Mouse (Mus musculus): ENCODE measurements around the gene Exoc7. TPM values are rescaled to one million over a fixed set of nuclear protein-coding genes. Genes with fewer than 3 reads are reported as not detected.
A peak's percentile ranks its signal among the peaks of the same experiment; 100 is the strongest.

Exoc7 gene
- polyA plus RNA-seq, 1 experiment from 2014 or later, result 63.6 TPM

DNA sequence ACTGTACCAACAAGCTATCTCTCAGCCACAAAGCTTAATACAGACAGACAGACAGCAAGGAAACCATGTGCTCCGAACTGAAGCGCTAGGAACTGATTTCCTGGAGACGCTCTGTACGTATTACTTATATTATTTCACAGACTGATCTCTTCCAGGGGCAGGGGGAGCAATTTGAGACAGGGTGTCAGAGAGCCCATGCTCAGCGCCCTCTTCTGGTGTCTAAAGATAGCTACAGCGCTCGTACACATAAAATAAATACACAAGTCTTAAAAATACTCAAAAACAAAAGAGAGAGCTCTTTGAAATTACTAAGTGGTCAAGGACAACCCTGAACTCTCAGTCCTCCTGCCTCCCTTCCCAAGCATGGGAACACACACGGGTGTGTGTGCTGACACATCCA is 39.4 kb downstream of the Exoc7 start:
- no peak for TF ChIP-seq CTCF (IDR thresholded peaks at IDR 0.05)
- no peak for ATAC-seq
- POLR2A ChIA-PET, result no interaction called here
- DNase-seq (ENCODE audit: low read depth, low spot score), result no peak
- CTCF ChIA-PET, result interaction anchor here (0.7 to 2.4 kb wide), 8 partner anchors 8 to 46 kb away, joined by 3 to 12 read pairs (median 4); partner anchors contain the start of gene Evpl
- H3K27me3 ChIP-seq, result no peaks in the 10 kb centered on the region
- in situ Hi-C loops (cut with MboI; ENCODE audit: low pct_unique_long_range_greater_than_20kb), result no loop called here

DNA sequence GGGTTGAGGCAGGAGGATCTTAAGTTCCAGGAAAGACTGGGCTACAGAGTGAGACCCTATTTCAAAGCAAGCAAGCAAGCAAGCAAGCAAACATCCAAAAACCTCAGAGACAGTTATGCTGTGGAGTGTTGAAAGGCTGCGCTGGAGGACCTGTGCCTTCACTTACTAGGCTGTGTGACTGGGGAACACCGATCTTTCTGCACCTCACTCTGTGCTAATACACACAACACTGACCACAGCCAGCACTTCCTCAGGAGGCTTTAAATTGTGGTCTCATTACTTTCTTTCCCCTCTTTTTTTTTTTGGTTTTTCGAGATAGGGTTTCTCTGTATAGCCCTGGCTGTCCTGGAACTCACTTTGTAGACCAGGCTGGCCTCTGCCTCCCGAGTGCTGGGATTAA is 41.2 kb downstream of the Exoc7 start:
- no peak for TF ChIP-seq CTCF (IDR thresholded peaks at IDR 0.05)
- in situ Hi-C loops (cut with MboI; ENCODE audit: low pct_unique_long_range_greater_than_20kb), result no loop called here
- no peak for DNase-seq (ENCODE audit: low read depth, low spot score)
- CTCF ChIA-PET, result interaction anchor here (2.3 kb wide), 1 partner anchor 27 kb away, joined by 9 read pairs; the partner anchor contains the start of gene Evpl
- POLR2A ChIA-PET, result no interaction called here
- ATAC-seq, result no peak
- no peaks in the 10 kb centered on the region for H3K27me3 ChIP-seq

DNA sequence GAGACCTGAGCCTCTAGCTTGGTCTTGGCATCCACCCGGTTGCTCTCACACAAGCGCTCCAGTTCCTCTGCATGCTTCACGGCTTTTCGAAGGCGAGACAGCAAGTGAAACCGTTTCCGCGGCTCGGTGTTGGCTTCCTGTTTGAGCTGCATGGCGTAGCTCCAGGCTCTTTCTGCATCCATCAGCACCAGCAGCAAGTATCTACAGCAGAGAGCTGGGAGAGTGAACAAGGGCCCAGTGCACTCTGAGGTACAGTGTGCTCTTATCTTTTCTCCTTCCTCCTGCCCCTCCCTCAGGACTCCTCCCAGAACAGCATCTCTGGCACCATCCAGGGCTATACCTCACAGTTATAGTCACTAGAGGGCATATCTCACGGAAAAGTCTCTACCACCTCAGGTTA is 41.7 kb downstream of the Exoc7 start:
- DNase-seq (ENCODE audit: low read depth, low spot score) (no peak), ATAC-seq (no peak)
- H3K27me3 ChIP-seq, result no peaks in the 10 kb centered on the region
- in situ Hi-C loops (cut with MboI; ENCODE audit: low pct_unique_long_range_greater_than_20kb), result no loop called here
- TF ChIP-seq CTCF (IDR thresholded peaks at IDR 0.05), result no peak
- POLR2A ChIA-PET, result no interaction called here
- CTCF ChIA-PET, result no interaction called here

DNA sequence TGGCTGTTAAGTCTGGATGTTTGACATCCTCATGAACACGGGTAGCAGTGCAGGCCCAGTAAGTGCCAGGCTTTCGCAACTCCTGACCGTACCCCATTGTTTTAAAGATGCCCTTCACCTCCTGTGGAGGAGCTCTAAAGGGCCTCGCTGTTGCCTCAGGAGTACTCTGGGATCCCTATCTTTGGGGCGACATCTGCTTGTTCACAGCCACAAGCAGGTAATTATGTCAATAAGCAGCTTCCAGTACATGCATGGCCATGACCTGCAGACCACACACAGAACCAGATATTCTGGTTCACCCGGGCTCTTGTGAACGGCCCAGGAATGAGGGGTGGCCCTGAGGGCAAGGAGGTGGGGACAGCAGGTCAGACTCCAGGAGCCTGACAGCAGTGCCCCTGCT is 46.8 kb downstream of the Exoc7 start:
- DNase-seq (ENCODE audit: low read depth, low spot score), result no peak
- in situ Hi-C loops (cut with MboI; ENCODE audit: low pct_unique_long_range_greater_than_20kb), result no loop called here
- POLR2A ChIA-PET, result interaction anchor here (1.1 to 1.4 kb wide), 2 partner anchors 9 to 33 kb away, joined by 3 to 4 read pairs; no protein-coding TSS in a partner anchor
- H3K27me3 ChIP-seq, result no peaks in the 10 kb centered on the region
- ATAC-seq, result no peak
- CTCF ChIA-PET, result interaction anchor here (1.3 kb wide), 1 partner anchor 8 kb away, joined by 3 read pairs; no protein-coding TSS in a partner anchor
- no peak for TF ChIP-seq CTCF (IDR thresholded peaks at IDR 0.05)

DNA sequence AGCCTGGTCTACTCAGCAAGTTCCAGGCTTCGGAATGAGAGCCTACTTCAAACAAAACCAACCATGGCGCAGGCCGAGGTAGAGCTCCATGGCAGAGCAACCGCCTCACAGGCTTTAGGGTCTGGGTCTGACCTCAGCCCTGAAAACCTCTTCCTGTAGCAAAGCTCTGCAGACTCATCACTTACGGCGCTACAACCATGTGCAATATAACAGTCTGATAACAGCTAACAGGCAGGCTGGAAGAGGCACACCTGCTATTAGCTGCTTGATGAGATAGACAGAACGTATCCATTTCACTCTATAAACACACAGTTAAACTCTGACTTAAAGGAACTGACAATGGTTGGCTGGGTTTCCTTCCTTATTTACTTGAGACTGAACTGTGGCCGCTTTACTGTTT is 47.6 kb downstream of the Exoc7 start:
- ChIA-PET CTCF (interaction anchor here (1.3 kb wide), 1 partner anchor 8 kb away, joined by 3 read pairs; no protein-coding TSS in a partner anchor), POLR2A (interaction anchor here (1.1 to 1.4 kb wide), 2 partner anchors 10 to 32 kb away, joined by 3 to 4 read pairs; no protein-coding TSS in a partner anchor)
- in situ Hi-C loops (cut with MboI; ENCODE audit: low pct_unique_long_range_greater_than_20kb), result no loop called here
- ATAC-seq (no peak), DNase-seq (ENCODE audit: low read depth, low spot score) (no peak)
- no peak for TF ChIP-seq CTCF (IDR thresholded peaks at IDR 0.05)
- no peaks in the 10 kb centered on the region for H3K27me3 ChIP-seq

DNA sequence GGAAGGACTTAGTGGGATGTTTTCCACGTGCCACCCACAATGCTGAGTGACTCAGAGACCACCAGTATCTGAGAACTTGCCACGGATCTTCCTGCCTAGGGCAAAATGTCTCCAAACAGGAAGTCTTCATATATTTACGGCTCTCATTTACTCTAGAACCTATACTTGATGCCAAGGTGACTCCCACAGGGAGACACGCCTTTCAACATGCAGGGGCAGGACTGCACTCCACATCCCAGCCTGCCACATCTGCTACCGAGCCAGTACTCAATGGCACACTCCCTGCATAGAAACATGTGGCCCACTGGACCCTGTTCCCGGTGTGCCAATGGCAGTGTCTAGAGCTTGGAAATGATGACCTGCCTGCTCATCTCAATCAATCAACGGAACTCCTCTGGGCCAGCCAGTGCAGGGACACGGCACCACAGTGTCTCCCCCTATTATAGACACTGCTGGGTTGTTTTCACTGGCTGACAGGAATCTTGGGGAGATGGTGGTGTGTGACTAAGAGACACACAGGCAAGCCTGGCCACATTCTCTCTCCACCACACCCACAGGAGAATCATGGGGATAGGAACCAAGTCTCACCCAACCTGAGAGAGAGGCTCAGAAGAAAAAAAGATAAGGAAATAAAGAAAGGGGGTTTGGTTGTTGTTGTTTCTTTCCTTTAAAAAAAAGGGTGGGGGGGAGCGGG is 50.9 kb downstream of the Exoc7 start:
- no peak for TF ChIP-seq CTCF (IDR thresholded peaks at IDR 0.05)
- in situ Hi-C loops (cut with MboI; ENCODE audit: low pct_unique_long_range_greater_than_20kb), result no loop called here
- ChIA-PET CTCF (interaction anchor here (1.7 to 2.8 kb wide), 2 partner anchors 12 to 30 kb away, joined by 6 to 8 read pairs; no protein-coding TSS in a partner anchor), POLR2A (no interaction called here)
- no peak for DNase-seq (ENCODE audit: low read depth, low spot score)
- H3K27me3 ChIP-seq, result no peaks in the 10 kb centered on the region
- ATAC-seq, result no peak

DNA sequence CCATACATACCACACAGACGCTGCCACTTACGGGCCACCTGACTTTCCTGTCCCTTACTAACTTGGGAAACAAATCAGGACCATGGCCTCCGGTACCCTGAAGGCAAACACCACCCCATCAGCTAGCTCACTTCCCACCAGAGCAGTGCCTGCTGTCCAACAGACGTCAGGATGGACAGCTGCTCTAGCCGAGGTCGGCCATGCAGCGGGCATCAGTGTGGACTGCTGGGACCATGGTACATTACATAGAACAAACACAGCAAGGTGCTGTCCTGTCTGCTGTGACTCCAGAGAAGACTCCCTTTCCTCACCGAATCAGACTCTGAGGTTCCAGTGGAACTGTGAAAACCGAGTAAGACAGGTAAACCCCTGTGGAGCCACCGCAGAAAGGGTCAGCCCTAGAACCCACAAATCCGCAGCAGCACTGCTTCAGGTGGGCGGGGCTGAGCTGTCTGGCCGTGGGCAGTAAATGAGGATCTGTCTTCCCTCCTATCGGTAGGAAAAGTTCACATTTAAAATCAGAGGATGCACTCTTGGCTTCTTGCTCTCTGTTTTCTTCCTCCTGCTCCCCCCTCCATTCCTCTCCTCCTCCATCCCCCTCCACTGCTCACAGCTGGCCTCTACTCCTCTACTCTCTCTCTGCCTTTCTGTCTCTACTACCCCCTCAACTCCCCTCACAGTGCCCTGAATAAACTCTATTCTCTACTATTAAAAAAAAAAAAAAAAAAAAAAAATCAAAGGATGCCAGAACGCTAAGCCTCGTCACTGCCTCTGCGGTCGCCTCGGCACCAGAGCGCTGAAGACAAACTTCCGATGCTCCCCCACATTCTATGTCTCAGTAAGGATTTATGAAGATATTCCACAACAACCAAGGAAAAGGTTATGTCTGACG is 51.7 kb downstream of the Exoc7 start:
- DNase-seq (ENCODE audit: low read depth, low spot score), result no peak
- no peak for ATAC-seq
- no peaks in the 10 kb centered on the region for H3K27me3 ChIP-seq
- CTCF ChIA-PET, result no interaction called here
- no peak for TF ChIP-seq CTCF (IDR thresholded peaks at IDR 0.05)
- POLR2A ChIA-PET, result no interaction called here
- in situ Hi-C loops (cut with MboI; ENCODE audit: low pct_unique_long_range_greater_than_20kb), result no loop called here

DNA sequence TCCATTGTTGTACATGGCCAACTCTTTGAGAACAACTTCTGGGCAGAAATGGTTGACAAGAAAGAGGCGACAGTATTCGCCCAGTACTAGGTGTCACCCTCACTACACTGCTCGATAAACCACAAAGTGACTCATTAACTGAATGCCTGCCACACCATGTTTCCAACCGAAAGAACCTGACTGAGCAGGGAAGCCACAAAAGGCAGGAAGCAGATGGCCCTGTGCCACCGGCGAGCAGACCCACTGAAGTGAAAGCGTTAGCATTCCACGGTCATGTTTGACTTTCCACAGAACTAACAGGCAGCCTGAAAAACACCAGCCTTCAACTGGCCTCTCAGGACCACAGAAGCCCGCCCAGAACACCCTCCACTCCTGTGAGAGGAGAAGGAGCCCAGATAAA is 52.4 kb downstream of the Exoc7 start:
- in situ Hi-C loops (cut with MboI; ENCODE audit: low pct_unique_long_range_greater_than_20kb), result no loop called here
- no peaks in the 10 kb centered on the region for H3K27me3 ChIP-seq
- ChIA-PET CTCF (no interaction called here), POLR2A (interaction anchor here (0.6 kb wide), 1 partner anchor 323 kb away, joined by 5 read pairs; no protein-coding TSS in a partner anchor)
- ATAC-seq, result peak; percentile 28
- no peak for TF ChIP-seq CTCF (IDR thresholded peaks at IDR 0.05)
- no peak for DNase-seq (ENCODE audit: low read depth, low spot score)

DNA sequence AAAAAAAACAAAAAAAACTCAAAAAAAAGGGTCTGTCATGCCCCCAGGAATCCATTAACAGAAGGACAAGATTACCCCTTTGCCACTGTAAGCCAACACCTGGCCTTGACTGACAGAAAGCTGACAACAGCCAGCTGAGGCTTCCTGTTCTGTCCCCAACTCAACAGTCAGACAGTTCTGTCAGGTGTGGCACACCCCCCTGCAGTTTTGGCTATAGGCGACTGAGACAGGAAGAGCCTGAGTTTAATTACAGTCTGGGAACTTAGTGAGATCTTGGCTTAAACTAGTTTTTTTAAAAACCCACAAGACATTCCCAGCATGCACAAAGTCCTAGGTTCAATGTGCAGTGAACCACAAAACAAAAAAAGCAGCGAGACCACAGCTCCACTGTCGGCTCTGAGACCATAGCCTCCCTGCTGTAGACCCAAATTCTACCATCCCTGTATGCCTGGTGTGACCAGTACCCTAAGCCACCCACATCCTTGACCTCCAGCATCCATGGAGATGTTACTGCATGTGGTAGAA is 53.9 kb downstream of the Exoc7 start:
- ChIA-PET POLR2A (no interaction called here), CTCF (no interaction called here)
- in situ Hi-C loops (cut with MboI; ENCODE audit: low pct_unique_long_range_greater_than_20kb), result no loop called here
- DNase-seq (ENCODE audit: low read depth, low spot score) (no peak), ATAC-seq (no peak)
- no peaks in the 10 kb centered on the region for H3K27me3 ChIP-seq
- TF ChIP-seq CTCF (IDR thresholded peaks at IDR 0.05), result no peak

DNA sequence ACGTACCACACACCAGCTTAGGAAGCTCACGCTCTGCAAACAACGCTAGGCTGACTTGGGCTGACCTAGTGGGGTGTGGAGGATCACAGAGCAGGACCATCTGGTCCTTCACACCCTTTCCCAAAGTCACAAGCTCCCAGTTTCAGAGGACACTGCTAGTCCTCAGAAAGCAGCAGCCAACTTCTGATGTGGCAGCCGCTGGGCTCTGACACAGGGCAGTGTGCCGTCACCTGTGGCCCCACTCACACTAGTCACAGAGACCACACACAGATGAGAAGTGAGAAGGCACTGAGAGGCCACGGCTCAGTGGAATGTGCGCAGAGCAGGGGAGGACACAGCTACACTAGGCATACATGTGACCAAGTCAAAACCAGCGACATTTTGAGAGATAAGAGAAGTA is 56.1 kb downstream of the Exoc7 start:
- POLR2A ChIA-PET, result no interaction called here
- no peak for TF ChIP-seq CTCF (IDR thresholded peaks at IDR 0.05)
- no peaks in the 10 kb centered on the region for H3K27me3 ChIP-seq
- ATAC-seq, result no peak
- in situ Hi-C loops (cut with MboI; ENCODE audit: low pct_unique_long_range_greater_than_20kb), result no loop called here
- no peak for DNase-seq (ENCODE audit: low read depth, low spot score)
- CTCF ChIA-PET, result interaction anchor here (0.9 to 1.1 kb wide), 5 partner anchors 8 to 43 kb away, joined by 3 to 4 read pairs (median 3); no protein-coding TSS in a partner anchor
